Comparison of ENCODE assay signal across 7 mouse cellular contexts in genomic region chr10:42763246-42763645, GRCm38 (mm10). TPM values are rescaled to one million over a fixed set of nuclear protein-coding genes. Genes with fewer than 3 reads are reported as not detected.
DNase-seq lines count a peak whose midpoint lies in the region; ATAC-seq and TF ChIP-seq lines count a peak whose summit lies in the region.

No protein-coding gene starts in this region.

- H3K4me1 ChIP-seq in megakaryocyte, embryonic 14.5 days: peaks cover 31% of the 10 kb centered on the region
- H3K4me1 ChIP-seq in forebrain, embryonic 16.5 days (replicated peaks; ENCODE audit: control insufficient read depth, insufficient read depth, low read length): peaks cover 26% of the 10 kb centered on the region
- H3K4me1 ChIP-seq in liver, embryonic 12.5 days: peaks cover 48% of the 10 kb centered on the region
- peaks cover 4% of the 10 kb centered on the region; the same call in 1 of the 2 replicates for H3K4me1 ChIP-seq in stomach, postnatal 0 days (replicated peaks; ENCODE audit: control insufficient read depth, insufficient read depth)

- no peak for ATAC-seq in megakaryocyte, adult 5-6 weeks (ENCODE audit: poor library complexity, severe bottlenecking)
- no peak for ATAC-seq in forebrain, embryonic 16.5 days
- no peak for ATAC-seq in liver, embryonic 12.5 days
- no peak for ATAC-seq in stomach, postnatal 0 days (ENCODE audit: low FRiP score, low TSS enrichment)

- no peak for TF ChIP-seq EP300 in stomach, postnatal 0 days (optimal IDR thresholded peaks at IDR 0.05)

- H3K36me3 ChIP-seq in megakaryocyte, embryonic 14.5 days (replicated peaks; ENCODE audit: low read length): peaks cover 7% of the 10 kb centered on the region
- H3K36me3 ChIP-seq in forebrain, embryonic 16.5 days (ENCODE audit: control insufficient read depth, insufficient read depth): no peaks in the 10 kb centered on the region
- H3K36me3 ChIP-seq in liver, embryonic 12.5 days: no peaks in the 10 kb centered on the region
- no peaks in the 10 kb centered on the region for H3K36me3 ChIP-seq in stomach, postnatal 0 days (ENCODE audit: control insufficient read depth, insufficient read depth, low read length)

- peak overlapping the region; percentile 71 for H3K4me3 ChIP-seq in megakaryocyte, embryonic 14.5 days (replicated peaks)
- peak overlapping the region; percentile 83 for H3K4me3 ChIP-seq in forebrain, embryonic 16.5 days (replicated peaks; ENCODE audit: low read length)
- H3K4me3 ChIP-seq in liver, embryonic 12.5 days: peak overlapping the region; percentile 98
- peak overlapping the region; percentile 98; the same call in 1 of the 2 replicates for H3K4me3 ChIP-seq in stomach, postnatal 0 days (ENCODE audit: low read depth, low read length)

- WGBS in forebrain, embryonic 16.5 days: 32% methylated on average over 4 of the region's 4 CpGs
- 44% methylated on average over 4 of the region's 4 CpGs for WGBS in liver, embryonic 12.5 days (ENCODE audit: insufficient replicate concordance)
- WGBS in stomach, postnatal 0 days: 32% methylated on average over 4 of the region's 4 CpGs

- no peak for TF ChIP-seq CTCF in stomach, postnatal 0 days (IDR thresholded peaks at IDR 0.05; ENCODE audit: low read depth)

- no peaks in the 10 kb centered on the region for H3K27me3 ChIP-seq in megakaryocyte, embryonic 14.5 days (replicated peaks)
- no peaks in the 10 kb centered on the region for H3K27me3 ChIP-seq in forebrain, embryonic 16.5 days (replicated peaks; ENCODE audit: control insufficient read depth, insufficient read depth, low read length)
- no peaks in the 10 kb centered on the region for H3K27me3 ChIP-seq in liver, embryonic 12.5 days (replicated peaks)
- H3K27me3 ChIP-seq in stomach, postnatal 0 days (ENCODE audit: control insufficient read depth, insufficient read depth, low read length): no peaks in the 10 kb centered on the region

- peak overlapping the region; percentile 81 for H3K4me2 ChIP-seq in forebrain, embryonic 16.5 days (ENCODE audit: low read length)
- peak overlapping the region; percentile 82 for H3K4me2 ChIP-seq in liver, embryonic 12.5 days
- peak overlapping the region; percentile 70 for H3K4me2 ChIP-seq in stomach, postnatal 0 days (replicated peaks; ENCODE audit: low read depth)

- H3K9me3 ChIP-seq in megakaryocyte, embryonic 14.5 days: no peaks in the 10 kb centered on the region
- H3K9me3 ChIP-seq in forebrain, embryonic 16.5 days (ENCODE audit: control insufficient read depth, low read length): no peaks in the 10 kb centered on the region
- H3K9me3 ChIP-seq in liver, embryonic 12.5 days (replicated peaks): no peaks in the 10 kb centered on the region
- no peaks in the 10 kb centered on the region for H3K9me3 ChIP-seq in stomach, postnatal 0 days (ENCODE audit: control insufficient read depth, low read length)

- H3K27ac ChIP-seq in forebrain, embryonic 16.5 days (ENCODE audit: low read length): no peak overlapping the region
- no peak overlapping the region for H3K27ac ChIP-seq in liver, embryonic 12.5 days
- no peak overlapping the region for H3K27ac ChIP-seq in stomach, postnatal 0 days (replicated peaks)

- peak overlapping the region; percentile 32 for H3K9ac ChIP-seq in forebrain, embryonic 16.5 days (replicated peaks; ENCODE audit: low read depth, low read length)
- peak overlapping the region; percentile 27; the same call in 1 of the 2 replicates for H3K9ac ChIP-seq in liver, embryonic 12.5 days
- H3K9ac ChIP-seq in stomach, postnatal 0 days (ENCODE audit: low read length): no peak overlapping the region

- no peak for DNase-seq in stomach, postnatal 0 days (ENCODE audit: low spot score)
- DNase-seq in right cerebral cortex, postnatal 25 days: no peak
- DNase-seq in layer of hippocampus, adult 9-10 months (ENCODE audit: low spot score): no peak

RNA-seq across cellular contexts. Expression of gene Sec63, which starts 1.9 kb away (rescaled TPM):
- 2.0 and 18.0 TPM in 2 replicates for polyA plus RNA-seq in megakaryocyte, embryonic 14.5 days (2012; ENCODE audit: insufficient read depth, low replicate concordance)
- total RNA-seq in megakaryocyte, adult 5-6 weeks (2015): 24.7 and 26.5 TPM in 2 replicates
- 45.2 and 48.1 TPM in 2 replicates for total RNA-seq in megakaryocyte, adult 5-6 weeks (2017)
- polyA plus RNA-seq in forebrain, embryonic 16.5 days (2015; fragmentation: Nextera tagmentation; extraction: Ambion mirVana): 24.1 and 28.2 TPM in 2 replicates
- polyA plus RNA-seq in liver, embryonic 12.5 days (2016; fragmentation: Nextera tagmentation; extraction: Ambion mirVana): 13.1 TPM in 2 replicates
- 15.5 and 15.8 TPM in 2 replicates for polyA plus RNA-seq in stomach, postnatal 0 days (2015; fragmentation: Nextera tagmentation; extraction: Ambion mirVana)
